Mouse (Mus musculus): ENCODE measurements around the gene Chchd1. TPM values are rescaled to one million over a fixed set of nuclear protein-coding genes. Genes with fewer than 3 reads are reported as not detected.

Gene Chchd1
- polyA plus RNA-seq, 1 experiment, result 111 TPM

- no peak overlapping the region for H3ac ChIP-seq (ENCODE audit: control insufficient read depth, insufficient read length)
- H3K36me3 ChIP-seq (ENCODE audit: control insufficient read depth, insufficient read depth), result peaks cover 71% of the 10 kb centered on the region
- no peaks in the 10 kb centered on the region for H3K27me3 ChIP-seq (ENCODE audit: control insufficient read depth, insufficient read depth, insufficient read length)
- peaks cover 14% of the 10 kb centered on the region for H3K79me2 ChIP-seq (ENCODE audit: control insufficient read depth, insufficient read depth)
- no peak overlapping the region for H3K4me2 ChIP-seq (ENCODE audit: low read depth)
- H3K4me3 ChIP-seq, result no peak overlapping the region
- TF ChIP-seq SRF (IDR thresholded peaks at IDR 0.05; ENCODE audit: control insufficient read depth, insufficient read length, low read depth) (no peak), POLR2AphosphoS2 (IDR thresholded peaks at IDR 0.05; ENCODE audit: insufficient read length, low read depth) (peak; percentile 62), POLR2A (IDR thresholded peaks at IDR 0.05; ENCODE audit: insufficient read length, low read depth) (peak; percentile 26)
These were observed 11.0 kb upstream of the Chchd1 start for GRCm38 (mm10) chr14:20691772-20692171.

GRCm38 (mm10) chr14:20693589-20694101 is 9.2 kb upstream of the Chchd1 start:
- TF ChIP-seq REST (IDR thresholded peaks at IDR 0.05; ENCODE audit: insufficient read depth, insufficient read length) (no peak), POLR2AphosphoS2 (IDR thresholded peaks at IDR 0.05; ENCODE audit: insufficient read length, low read depth) (peak; percentile 25)
- peaks cover 33% of the 10 kb centered on the region for H3K79me2 ChIP-seq (ENCODE audit: control insufficient read depth, insufficient read depth)
- peaks cover 52% of the 10 kb centered on the region for H3K36me3 ChIP-seq (ENCODE audit: control insufficient read depth, insufficient read depth)
- H3K27me3 ChIP-seq (ENCODE audit: control insufficient read depth, insufficient read depth, insufficient read length), result no peaks in the 10 kb centered on the region
- H3K4me2 ChIP-seq (ENCODE audit: low read depth), result no peak overlapping the region
- no peak overlapping the region for H3K4me3 ChIP-seq
- no peak overlapping the region for H3ac ChIP-seq (ENCODE audit: control insufficient read depth, insufficient read length)

GRCm38 (mm10) chr14:20694185-20694883 is 8.5 kb upstream of the Chchd1 start:
- peaks cover 40% of the 10 kb centered on the region for H3K79me2 ChIP-seq (ENCODE audit: control insufficient read depth, insufficient read depth)
- H3K27me3 ChIP-seq (ENCODE audit: control insufficient read depth, insufficient read depth, insufficient read length), result no peaks in the 10 kb centered on the region
- peak overlapping the region; percentile 99 for H3ac ChIP-seq (ENCODE audit: control insufficient read depth, insufficient read length)
- H3K4me2 ChIP-seq (ENCODE audit: low read depth), result peak overlapping the region; percentile 64
- TF ChIP-seq TCF12 (IDR thresholded peaks at IDR 0.05; ENCODE audit: insufficient read depth, poor library complexity, severe bottlenecking), result no peak
- TF ChIP-seq CEBPB (IDR thresholded peaks at IDR 0.05; ENCODE audit: insufficient read depth, poor library complexity, severe bottlenecking), result no peak
- TF ChIP-seq POLR2A (IDR thresholded peaks at IDR 0.05; ENCODE audit: insufficient read length, low read depth), result no peak
- no peak for TF ChIP-seq MYOD1 (IDR thresholded peaks at IDR 0.05; ENCODE audit: control insufficient read depth in 1 of 3, insufficient read length in 2 of 3, low read depth in 2 of 3)
- no peak for TF ChIP-seq MAX (IDR thresholded peaks at IDR 0.05; ENCODE audit: low read depth)
- TF ChIP-seq MYOG (IDR thresholded peaks at IDR 0.05; ENCODE audit: control insufficient read depth in 1 of 3, insufficient read depth in 1 of 3, insufficient read length in 2 of 3, low read depth in 2 of 3), result no peak
- TF ChIP-seq REST (IDR thresholded peaks at IDR 0.05; ENCODE audit: insufficient read depth, insufficient read length), result no peak
- TF ChIP-seq SRF (IDR thresholded peaks at IDR 0.05; ENCODE audit: control insufficient read depth, insufficient read length, low read depth), result no peak
- TF ChIP-seq USF1 (IDR thresholded peaks at IDR 0.05; ENCODE audit: low read depth), result no peak
- no peak for TF ChIP-seq TCF3 (IDR thresholded peaks at IDR 0.05; ENCODE audit: insufficient read length, low read depth)
- TF ChIP-seq E2F4 (IDR thresholded peaks at IDR 0.05; ENCODE audit: insufficient read depth), result no peak
- TF ChIP-seq POLR2AphosphoS2 (IDR thresholded peaks at IDR 0.05; ENCODE audit: insufficient read length, low read depth), result no peak
- peak overlapping the region; percentile 40 for H3K4me3 ChIP-seq
- peaks cover 45% of the 10 kb centered on the region for H3K36me3 ChIP-seq (ENCODE audit: control insufficient read depth, insufficient read depth)

GRCm38 (mm10) chr14:20694884-20695760 is 7.7 kb upstream of the Chchd1 start, which contains the start of gene Fut11:
Gene Fut11 (plus strand): TSS chr14:20694968.
- H3ac ChIP-seq (ENCODE audit: control insufficient read depth, insufficient read length), result peak within 1 kb of the TSS; percentile 99
- peaks cover 48% of the 10 kb centered on the region for H3K79me2 ChIP-seq (ENCODE audit: control insufficient read depth, insufficient read depth)
- peak within 1 kb of the TSS; percentile 90 for H3K4me2 ChIP-seq (ENCODE audit: low read depth)
- H3K36me3 ChIP-seq (ENCODE audit: control insufficient read depth, insufficient read depth), result peaks cover 37% of the 10 kb centered on the region
- peak; percentile 91 for TF ChIP-seq POLR2AphosphoS2 (IDR thresholded peaks at IDR 0.05; ENCODE audit: insufficient read length, low read depth)
- TF ChIP-seq MYOG (IDR thresholded peaks at IDR 0.05; ENCODE audit: control insufficient read depth in 1 of 3, insufficient read depth in 1 of 3, insufficient read length in 2 of 3, low read depth in 2 of 3), result peak in 1 of 3 experiments; percentile 1
- TF ChIP-seq USF1 (IDR thresholded peaks at IDR 0.05; ENCODE audit: low read depth), result no peak
- TF ChIP-seq REST (IDR thresholded peaks at IDR 0.05; ENCODE audit: insufficient read depth, insufficient read length), result no peak
- peak in 1 of 3 experiments; percentile 20 for TF ChIP-seq MYOD1 (IDR thresholded peaks at IDR 0.05; ENCODE audit: control insufficient read depth in 1 of 3, insufficient read length in 2 of 3, low read depth in 2 of 3)
- peak; percentile 84 for TF ChIP-seq POLR2A (IDR thresholded peaks at IDR 0.05; ENCODE audit: insufficient read length, low read depth)
- no peak for TF ChIP-seq E2F4 (IDR thresholded peaks at IDR 0.05; ENCODE audit: insufficient read depth)
- peak within 1 kb of the TSS; percentile 40 for H3K4me3 ChIP-seq
- H3K27me3 ChIP-seq (ENCODE audit: control insufficient read depth, insufficient read depth, insufficient read length), result no peaks in the 10 kb centered on the region
